Mouse (Mus musculus) bone marrow, adult 2 months (tissue): ENCODE results near the gene 2610528A11Rik. TPM values are rescaled to one million over a fixed set of nuclear protein-coding genes. Genes with fewer than 3 reads are reported as not detected.

Source experiments
- H3K27ac ChIP-seq: fragments of 200-500 bp; 2 replicates; pipeline ENCODE4 v1.5.1; 2012; ENCODE audit warnings: low read depth, mild to moderate bottlenecking, control low read depth, inconsistent platforms, low read length; ENCODE audit not compliant: control insufficient read depth, poor library complexity, insufficient read depth
- H3K4me1 ChIP-seq: fragments of 200-500 bp; 2 replicates; pipeline ENCODE4 v1.6.1; 2011; ENCODE audit warnings: low read length; ENCODE audit not compliant: control insufficient read depth, insufficient read depth
- H3K4me3 ChIP-seq: fragments of 200-500 bp; replicated peaks from 2 replicates; pipeline ENCODE3; 2011; ENCODE audit warnings: mild to moderate bottlenecking, low read depth, low read length, control low read depth; ENCODE audit not compliant: control insufficient read depth
- CTCF ChIP-seq: fragments of 200-500 bp; IDR thresholded peaks from 2 replicates; pipeline ENCODE4 v1.5.1; 2011; ENCODE audit warnings: low read length, control low read depth; ENCODE audit not compliant: control insufficient read depth, insufficient read depth
- POLR2A ChIP-seq: fragments of 200-500 bp; IDR thresholded peaks from 2 replicates; pipeline ENCODE4 v1.6.1; 2011; ENCODE audit warnings: low read depth, mild to moderate bottlenecking, control low read depth, low read length, borderline replicate concordance; ENCODE audit not compliant: control insufficient read depth
- WGBS: fragments of 180-500 bp; shearing (Covaris S2); methylation state at CpG from one replicate; pipeline ENCODE4 v1.1.7; 2018; 5-methylcytosine and 5-hydroxymethylcytosine counted together
- polyA plus RNA-seq: library from polyadenylated mRNA; stranded (reverse); fragments of >200 nt; gene quantifications from 2 replicates; pipeline ENCODE4 v1.2.4, GENCODE M21; 2011; ENCODE audit warnings: low replicate concordance; ENCODE audit not compliant: missing spikeins, insufficient read depth, insufficient read length

Gene 2610528A11Rik
- polyA plus RNA-seq, 1 experiment: not detected

- WGBS: 16% methylated on average over 9 of the region's 9 CpGs
- Histone ChIP-seq H3K4me3 (no peak overlapping the region), H3K4me1 (no peaks in the 10 kb centered on the region), H3K27ac (no peak overlapping the region)
- TF ChIP-seq CTCF (no peak), POLR2A (no peak)
These were observed 45.3 kb downstream of the 2610528A11Rik start for GRCm38 (mm10) chr14:37068516-37068915.

DNA sequence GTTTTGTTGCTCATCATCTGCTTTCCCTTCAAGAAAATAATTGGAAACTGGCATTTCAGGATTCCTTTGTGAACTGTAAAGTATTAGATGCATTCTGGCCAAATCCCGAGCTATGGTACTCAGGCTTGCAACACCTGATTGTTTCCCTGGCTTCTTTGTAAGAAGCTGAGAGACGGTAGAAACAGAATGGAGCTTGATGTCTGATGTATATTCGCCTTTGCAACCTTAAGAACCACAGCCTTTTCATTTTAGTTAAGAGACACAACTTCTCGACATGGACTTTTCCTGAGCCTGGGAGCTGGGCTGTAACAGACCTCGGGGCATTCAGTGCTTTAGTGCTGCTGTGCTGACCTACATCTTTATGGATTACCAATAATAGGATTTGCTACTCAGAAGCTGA is 46.2 kb downstream of the 2610528A11Rik start, which contains the start of gene Lrit2:
Gene Lrit2, plus strand, starts transcription at position 301 of the 400 bp plus-strand sequence.
- no peak within 1 kb of the TSS for H3K4me3 ChIP-seq
- 68% methylated on average over 5 of the region's 5 CpGs for WGBS
- no peaks in the 10 kb centered on the region for H3K4me1 ChIP-seq
- H3K27ac ChIP-seq: no peak within 1 kb of the TSS
- TF ChIP-seq CTCF (no peak), POLR2A (no peak)

- no peaks in the 10 kb centered on the region for H3K4me1 ChIP-seq
- TF ChIP-seq POLR2A: no peak
- TF ChIP-seq CTCF: no peak
- H3K27ac ChIP-seq: no peak overlapping the region
- H3K4me3 ChIP-seq: no peak overlapping the region
- WGBS: 48% methylated on average over 2 of the region's 2 CpGs
These were observed 47.2 kb downstream of the 2610528A11Rik start for GRCm38 (mm10) chr14:37066636-37067035.

- WGBS: 50% methylated on average over 2 of the region's 2 CpGs
- no peaks in the 10 kb centered on the region for H3K4me1 ChIP-seq
- no peak for TF ChIP-seq CTCF
- H3K27ac ChIP-seq: no peak overlapping the region
- H3K4me3 ChIP-seq: no peak overlapping the region
These were observed 49.0 kb downstream of the 2610528A11Rik start for GRCm38 (mm10) chr14:37064849-37065248.

Other genes starting within 250 kb of the 2610528A11Rik start
- gene Ccser2, start 145.2 kb downstream of the 2610528A11Rik start, polyA plus RNA-seq: 3.5 and 6.8 TPM in 2 replicates
- not detected in 2 replicates for gene Rgr, start 65.1 kb downstream of the 2610528A11Rik start, polyA plus RNA-seq
- gene Lrit1, start 59.2 kb downstream of the 2610528A11Rik start, polyA plus RNA-seq: not detected in 2 replicates
- gene Lrit2, start 46.1 kb downstream of the 2610528A11Rik start, polyA plus RNA-seq: not detected in 2 replicates
- not detected in 2 replicates for gene Cdhr1, start 15.7 kb downstream of the 2610528A11Rik start, polyA plus RNA-seq
- 81.5 and 95.7 TPM in 2 replicates for gene Ghitm, start 21.2 kb upstream of the 2610528A11Rik start, polyA plus RNA-seq